Mouse (Mus musculus) limb, embryonic 15.5 days (tissue): ENCODE measurements at regions not wholly inside any gene's neighbourhood (a gene's known extent, or its start where the extent isn't known, plus 50 kb on each side); places are given as distances from the start of the nearest gene placed in this dataset.

Experiments used
- ATAC-seq: fragments of 200-750 bp; cut with Nextera tagmentation; 2 replicates; pipeline ENCODE4 v1.8.0; 2017; ENCODE audit warnings: low read depth, moderate TSS enrichment; ENCODE audit not compliant: insufficient number of reproducible peaks, low FRiP score, low TSS enrichment
- H3K27ac ChIP-seq: fragments of 300-500 bp; sonication (generic); 2 replicates; pipeline ENCODE4 v1.5.1; 2015; ENCODE audit warnings: moderate library complexity, mild to moderate bottlenecking, inconsistent platforms
- H3K27me3 ChIP-seq: fragments of 300-500 bp; sonication (generic); 2 replicates; pipeline ENCODE4 v1.6.1; 2015; ENCODE audit warnings: inconsistent platforms
- H3K36me3 ChIP-seq: fragments of 300-500 bp; sonication (generic); 2 replicates; pipeline ENCODE4 v1.6.1; 2015; ENCODE audit warnings: inconsistent platforms
- H3K4me1 ChIP-seq: fragments of 300-500 bp; sonication (generic); 2 replicates; pipeline ENCODE4 v1.6.1; 2015; ENCODE audit warnings: inconsistent platforms
- H3K4me2 ChIP-seq: fragments of 300-500 bp; sonication (generic); 2 replicates; pipeline ENCODE4 v1.6.1; 2015; ENCODE audit warnings: mild to moderate bottlenecking, inconsistent platforms
- H3K4me3 ChIP-seq: fragments of 300-500 bp; sonication (generic); 2 replicates; pipeline ENCODE4 v1.5.1; 2015; ENCODE audit warnings: mild to moderate bottlenecking, inconsistent platforms
- H3K9ac ChIP-seq: fragments of 300-500 bp; sonication (generic); 2 replicates; pipeline ENCODE4 v1.6.1; 2015; ENCODE audit warnings: inconsistent platforms
- H3K9me3 ChIP-seq: fragments of 300-500 bp; sonication (generic); 2 replicates; pipeline ENCODE4 v1.6.1; 2016; ENCODE audit warnings: inconsistent platforms
- WGBS: fragments of 180-500 bp; shearing (Covaris S2); methylation state at CpG from one replicate; pipeline ENCODE4 v1.1.7; 2015; 5-methylcytosine and 5-hydroxymethylcytosine counted together

GRCm38 (mm10) chr4:150800774-150801173 is 52.9 kb upstream of the Errfi1 start:
- H3K9me3 ChIP-seq: no peaks in the 10 kb centered on the region
- peaks cover 24% of the 10 kb centered on the region for H3K4me1 ChIP-seq
- no peaks in the 10 kb centered on the region for H3K36me3 ChIP-seq
- H3K27me3 ChIP-seq: no peaks in the 10 kb centered on the region
- ATAC-seq: no peak
- H3K9ac ChIP-seq: no peak overlapping the region
- 87% methylated on average over 8 of the region's 8 CpGs for WGBS
- no peak overlapping the region for H3K4me2 ChIP-seq
- no peak overlapping the region for H3K4me3 ChIP-seq
- H3K27ac ChIP-seq: no peak overlapping the region; the same call in 1 of the 2 replicates

DNA sequence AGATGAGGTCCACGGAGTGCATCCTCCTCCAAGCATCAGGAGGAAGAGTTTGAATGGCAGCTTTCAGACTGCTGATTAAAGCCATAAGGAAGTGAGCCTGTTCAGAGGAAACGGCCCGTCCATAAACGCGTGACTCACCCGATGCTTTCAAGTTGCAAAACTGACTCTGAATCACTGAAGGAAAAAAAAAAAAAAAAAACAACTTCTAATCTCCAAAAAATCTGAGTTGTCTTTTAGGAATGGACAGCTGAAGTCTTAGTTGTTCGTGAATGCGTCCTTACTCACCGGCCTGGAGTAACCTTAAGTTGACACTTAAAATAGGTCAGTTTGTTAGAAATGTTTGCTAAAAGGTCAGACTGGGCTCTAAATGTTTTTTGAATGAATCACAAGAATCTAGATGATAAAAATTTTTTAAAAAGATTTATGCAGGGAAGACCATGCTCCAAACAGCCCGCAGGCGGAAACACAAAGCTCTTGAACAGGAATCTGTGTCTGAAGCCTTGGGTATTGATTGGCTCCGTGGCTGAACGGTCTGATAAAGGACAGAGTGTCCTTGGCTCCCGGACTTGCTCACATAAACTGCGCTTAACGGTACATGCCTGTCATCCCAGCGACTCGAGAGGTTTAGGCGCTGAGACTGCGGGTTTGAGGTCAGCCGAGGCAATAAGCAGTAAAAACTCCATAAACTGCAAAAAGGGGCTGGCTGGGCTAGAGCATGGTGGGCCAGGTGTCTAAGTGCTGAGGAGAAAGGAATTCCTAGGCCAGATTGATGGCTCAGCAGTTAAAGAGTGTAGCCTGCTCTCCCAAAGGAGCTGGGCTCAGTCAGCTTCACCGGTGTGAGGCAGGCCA is 53.9 kb upstream of the Errfi1 start:
- H3K9ac ChIP-seq: no peak overlapping the region
- ATAC-seq: peak; percentile 47; the same call in 1 of the 2 replicates

DNA sequence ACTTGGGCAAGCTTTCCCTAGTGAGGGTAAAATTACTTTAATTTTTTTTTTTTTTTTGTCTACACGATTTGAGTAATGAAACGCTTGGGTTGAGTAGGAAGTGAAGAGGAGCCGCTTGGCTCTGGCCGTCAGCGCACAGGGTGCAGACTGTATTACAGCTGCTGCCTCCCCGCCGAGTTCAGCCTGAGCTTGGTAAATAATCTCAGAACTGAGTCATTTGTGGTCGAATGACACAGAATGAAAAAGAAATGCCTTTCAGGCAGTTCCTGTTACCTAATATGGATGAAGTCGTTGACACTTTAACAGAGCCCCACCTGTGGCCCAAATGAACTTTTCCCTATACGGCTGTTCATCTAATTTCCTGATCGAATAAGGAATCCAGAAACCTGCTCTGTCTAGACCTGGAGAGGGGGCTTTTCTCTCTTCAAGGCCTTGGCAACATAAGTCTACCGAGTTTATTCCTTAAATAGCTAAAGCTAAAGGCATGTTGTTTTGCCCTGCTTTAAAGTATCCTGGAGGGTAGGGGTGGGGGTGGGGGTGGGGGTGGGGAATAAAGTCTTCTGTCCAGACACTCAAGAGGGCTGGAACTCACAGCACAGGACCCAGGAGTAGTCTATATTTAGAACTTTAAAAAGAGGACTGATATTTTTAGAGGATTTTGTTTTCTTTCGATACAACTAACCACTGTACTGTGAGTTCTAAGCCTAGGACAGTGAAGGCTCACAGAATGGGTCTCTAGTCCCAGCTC is 54.8 kb upstream of the Errfi1 start:
- 14% methylated on average over 13 of the region's 13 CpGs for WGBS
- Histone ChIP-seq H3K36me3 (no peaks in the 10 kb centered on the region), H3K27ac (peak overlapping the region; percentile 60), H3K4me2 (no peak overlapping the region), H3K9ac (no peak overlapping the region), H3K27me3 (no peaks in the 10 kb centered on the region), H3K9me3 (no peaks in the 10 kb centered on the region), H3K4me3 (no peak overlapping the region), H3K4me1 (peaks cover 30% of the 10 kb centered on the region)
- no peak for ATAC-seq

More for the DNA sequence above, 53.9 kb upstream of the Errfi1 start:
- Histone ChIP-seq H3K27ac (peak overlapping the region; percentile 60), H3K4me3 (no peak overlapping the region), H3K27me3 (no peaks in the 10 kb centered on the region), H3K9me3 (no peaks in the 10 kb centered on the region), H3K36me3 (no peaks in the 10 kb centered on the region), H3K4me1 (peaks cover 24% of the 10 kb centered on the region), H3K4me2 (no peak overlapping the region)
- WGBS: 17% methylated on average over 22 of the region's 22 CpGs

DNA sequence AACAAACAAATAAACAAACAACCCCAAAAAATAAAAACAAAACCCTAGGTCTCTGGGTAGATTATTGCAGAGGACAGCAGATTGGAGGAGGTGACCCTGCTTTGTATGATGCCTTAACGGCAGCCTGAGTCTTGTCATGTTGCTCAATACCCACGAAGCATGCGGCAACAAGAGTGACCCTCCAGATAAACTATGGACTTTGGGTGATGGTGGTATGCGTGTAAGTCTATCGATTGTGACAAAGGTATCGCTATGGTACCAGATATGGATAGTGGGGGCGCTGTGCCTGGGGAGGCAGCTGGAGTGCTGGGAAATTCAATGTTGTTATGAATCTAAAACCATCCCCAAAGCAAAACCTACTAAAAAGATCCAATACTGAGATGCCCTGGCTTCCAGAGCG is 55.4 kb upstream of the Errfi1 start:
- Histone ChIP-seq H3K27ac (peak overlapping the region; percentile 30; the same call in 1 of the 2 replicates), H3K4me1 (peaks cover 30% of the 10 kb centered on the region), H3K36me3 (no peaks in the 10 kb centered on the region), H3K9me3 (no peaks in the 10 kb centered on the region), H3K27me3 (no peaks in the 10 kb centered on the region), H3K9ac (no peak overlapping the region), H3K4me3 (no peak overlapping the region), H3K4me2 (no peak overlapping the region)
- no peak for ATAC-seq
- WGBS: 83% methylated on average over 8 of the region's 8 CpGs

DNA sequence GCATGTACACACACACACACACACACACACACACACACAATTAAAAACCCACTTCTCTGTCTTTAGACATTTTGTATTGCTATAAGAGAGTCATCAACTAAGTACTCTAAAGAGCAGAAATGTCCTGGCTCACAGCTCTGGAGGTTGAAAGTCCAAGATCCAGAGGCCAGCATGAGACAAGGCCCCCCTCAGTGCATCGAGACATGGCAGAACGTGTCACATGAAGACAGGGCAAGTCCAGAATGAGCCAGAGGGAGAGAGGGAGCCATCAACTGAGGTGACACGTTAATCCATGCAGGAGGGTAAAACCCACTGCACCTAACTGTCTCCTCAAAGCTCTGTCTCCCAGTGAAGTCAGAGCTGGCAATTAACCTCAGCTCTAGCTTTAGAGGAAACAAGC is 56.7 kb upstream of the Errfi1 start:
- no peak overlapping the region for H3K4me3 ChIP-seq
- no peaks in the 10 kb centered on the region for H3K36me3 ChIP-seq
- WGBS: 77% methylated on average over 3 of the region's 3 CpGs
- H3K27ac ChIP-seq: no peak overlapping the region
- H3K4me1 ChIP-seq: peaks cover 30% of the 10 kb centered on the region
- no peaks in the 10 kb centered on the region for H3K27me3 ChIP-seq
- no peak overlapping the region for H3K4me2 ChIP-seq
- no peaks in the 10 kb centered on the region for H3K9me3 ChIP-seq
- ATAC-seq: no peak
- no peak overlapping the region for H3K9ac ChIP-seq

DNA sequence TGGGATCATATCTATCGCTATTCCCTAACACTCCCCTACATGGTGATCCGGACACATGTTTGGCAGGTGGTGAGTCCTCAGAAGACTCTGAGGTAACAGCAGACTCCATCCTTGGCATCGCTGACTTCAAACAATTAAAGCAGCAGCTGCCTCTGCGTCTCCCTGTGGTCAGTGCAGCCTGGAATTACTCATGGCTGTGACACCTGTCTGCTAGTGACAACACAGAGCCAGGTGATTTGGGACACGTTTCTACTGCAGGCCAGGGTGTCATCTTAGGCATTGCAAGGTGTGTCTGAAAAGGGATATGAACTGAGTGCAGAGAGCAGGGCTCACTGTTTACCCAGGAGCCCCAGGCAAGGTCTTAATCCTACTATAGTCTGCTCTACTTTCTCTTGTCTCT is 58.8 kb upstream of the Errfi1 start:
- Histone ChIP-seq H3K4me1 (peaks cover 22% of the 10 kb centered on the region), H3K4me3 (no peak overlapping the region), H3K36me3 (no peaks in the 10 kb centered on the region), H3K9me3 (no peaks in the 10 kb centered on the region), H3K27me3 (no peaks in the 10 kb centered on the region), H3K27ac (no peak overlapping the region), H3K9ac (no peak overlapping the region), H3K4me2 (no peak overlapping the region)
- 48% methylated on average over 5 of the region's 5 CpGs for WGBS
- ATAC-seq: no peak

DNA sequence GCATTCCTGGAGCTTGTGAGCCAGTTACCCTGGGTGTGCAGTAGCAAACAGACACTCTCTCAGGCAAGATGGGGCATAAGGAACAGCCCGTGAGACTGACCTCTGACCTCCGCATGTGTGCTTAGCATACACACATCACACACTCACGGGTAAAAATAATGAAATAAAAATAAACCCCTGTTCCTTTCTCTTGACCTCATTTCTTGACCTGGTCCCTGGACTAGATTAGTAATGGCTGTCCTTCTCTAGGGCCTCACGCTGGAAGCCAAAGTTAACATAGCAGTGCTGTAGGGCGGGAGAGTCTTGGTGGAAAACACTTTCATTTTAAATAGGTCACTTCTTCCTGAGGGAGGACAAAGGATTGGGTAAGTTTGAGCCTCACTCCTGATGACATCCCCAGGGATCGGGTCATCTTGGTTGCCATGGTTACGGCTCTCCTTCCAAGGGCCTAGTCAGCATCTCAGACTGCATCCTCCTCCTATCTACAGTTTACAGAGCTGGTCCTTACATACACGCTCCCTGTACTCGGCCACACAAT is 59.4 kb upstream of the Errfi1 start:
- H3K27ac ChIP-seq: no peak overlapping the region
- H3K27me3 ChIP-seq: no peaks in the 10 kb centered on the region
- H3K9me3 ChIP-seq: no peaks in the 10 kb centered on the region
- H3K4me1 ChIP-seq: peaks cover 16% of the 10 kb centered on the region
- WGBS: 61% methylated on average over 9 of the region's 9 CpGs
- H3K36me3 ChIP-seq: no peaks in the 10 kb centered on the region
- no peak for ATAC-seq
- H3K4me2 ChIP-seq: no peak overlapping the region
- no peak overlapping the region for H3K4me3 ChIP-seq
- no peak overlapping the region for H3K9ac ChIP-seq

DNA sequence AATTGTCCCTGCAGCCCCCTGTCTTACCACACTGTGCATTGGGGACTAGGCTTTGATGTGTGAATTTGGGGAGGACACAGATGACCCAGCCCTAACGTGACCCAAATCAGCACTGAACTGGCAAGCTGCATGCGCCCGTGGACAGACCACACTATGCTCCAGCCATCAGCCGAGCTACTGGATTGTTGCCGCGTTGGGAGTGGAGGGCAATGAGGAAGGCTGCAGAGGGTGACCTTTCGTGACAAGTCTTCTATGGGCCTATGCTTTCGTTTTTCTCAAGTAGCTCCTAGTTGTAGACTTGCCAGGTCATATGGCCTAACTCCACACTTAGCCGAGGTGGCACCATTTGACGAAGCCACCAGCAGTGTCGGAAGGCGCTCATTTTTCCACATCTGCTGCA is 60.6 kb upstream of the Errfi1 start:
- Histone ChIP-seq H3K27me3 (no peaks in the 10 kb centered on the region), H3K9me3 (no peaks in the 10 kb centered on the region), H3K4me1 (peaks cover 5% of the 10 kb centered on the region), H3K9ac (no peak overlapping the region), H3K4me3 (no peak overlapping the region), H3K4me2 (no peak overlapping the region), H3K36me3 (no peaks in the 10 kb centered on the region), H3K27ac (no peak overlapping the region)
- 79% methylated on average over 12 of the region's 12 CpGs for WGBS
- ATAC-seq: no peak

DNA sequence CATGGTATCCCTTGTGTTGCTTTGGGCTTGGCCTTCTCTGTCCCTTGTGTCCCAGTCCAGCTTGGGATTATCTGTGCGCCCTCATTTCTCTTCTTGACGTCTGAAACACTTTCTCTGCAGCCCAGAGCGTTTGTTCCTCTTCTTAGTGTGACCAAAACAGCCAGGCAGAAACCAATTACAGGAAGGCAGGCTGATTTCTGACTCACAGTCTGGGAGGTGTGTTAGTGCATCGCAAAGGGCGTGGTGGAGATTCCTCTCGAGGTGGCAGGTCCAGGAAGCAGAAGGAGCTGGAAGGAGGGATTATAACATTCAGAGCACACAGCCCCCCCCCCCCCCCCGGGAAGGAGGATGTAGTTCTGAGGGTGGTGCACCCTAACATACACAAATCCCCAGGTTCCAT is 64.6 kb upstream of the Errfi1 start:
- Histone ChIP-seq H3K9ac (no peak overlapping the region), H3K36me3 (no peaks in the 10 kb centered on the region), H3K4me2 (no peak overlapping the region), H3K27me3 (no peaks in the 10 kb centered on the region), H3K4me1 (peaks cover 10% of the 10 kb centered on the region; the same call in 1 of the 2 replicates), H3K9me3 (no peaks in the 10 kb centered on the region), H3K27ac (no peak overlapping the region), H3K4me3 (no peak overlapping the region)
- no peak for ATAC-seq
- WGBS: 58% methylated on average over 7 of the region's 7 CpGs

- ATAC-seq: no peak
- Histone ChIP-seq H3K4me1 (peaks cover 13% of the 10 kb centered on the region; the same call in 1 of the 2 replicates), H3K9ac (no peak overlapping the region), H3K4me2 (no peak overlapping the region), H3K36me3 (no peaks in the 10 kb centered on the region), H3K4me3 (no peak overlapping the region), H3K27me3 (no peaks in the 10 kb centered on the region), H3K9me3 (no peaks in the 10 kb centered on the region), H3K27ac (no peak overlapping the region)
- 51% methylated on average over 6 of the region's 6 CpGs for WGBS
Observed at GRCm38 (mm10) chr4:150787113-150787512, 66.6 kb upstream of the Errfi1 start.

- H3K27me3 ChIP-seq: no peaks in the 10 kb centered on the region
- H3K4me2 ChIP-seq: no peak overlapping the region
- ATAC-seq: no peak
- no peaks in the 10 kb centered on the region for H3K9me3 ChIP-seq
- H3K36me3 ChIP-seq: no peaks in the 10 kb centered on the region
- 82% methylated on average over 3 of the region's 3 CpGs for WGBS
- no peak overlapping the region for H3K9ac ChIP-seq
- peaks cover 13% of the 10 kb centered on the region; the same call in 1 of the 2 replicates for H3K4me1 ChIP-seq
- no peak overlapping the region for H3K27ac ChIP-seq
- H3K4me3 ChIP-seq: no peak overlapping the region
Observed at GRCm38 (mm10) chr4:150786651-150787050, 67.1 kb upstream of the Errfi1 start.
